Mouse (Mus musculus) hindbrain, embryonic 11.5 days (tissue): Measurements from ENCODE around the gene Ap5s1. TPM values are rescaled to one million over a fixed set of nuclear protein-coding genes. Genes with fewer than 3 reads are reported as not detected.

Experiments
- ATAC-seq: fragments of 200-750 bp; cut with Nextera tagmentation; 2 replicates; pipeline ENCODE4 v1.8.0; 2017; ENCODE audit warnings: mild to moderate bottlenecking, moderate TSS enrichment, moderate library complexity; ENCODE audit not compliant: low FRiP score
- DNase-seq: peaks from one replicate; pipeline ENCODE4 v3.0.0-alpha.2; 2015; ENCODE audit warnings: low spot score
- H3K27ac ChIP-seq: fragments of 300-500 bp; sonication (generic); 2 replicates; pipeline ENCODE4 v1.5.1; 2014; ENCODE audit warnings: mild to moderate bottlenecking, low read depth, low read length
- H3K27me3 ChIP-seq: fragments of 300-500 bp; sonication (generic); 2 replicates; pipeline ENCODE4 v1.6.1; 2014; ENCODE audit warnings: mild to moderate bottlenecking, low read length, moderate library complexity, mixed read lengths; ENCODE audit not compliant: control insufficient read depth, insufficient read depth
- H3K36me3 ChIP-seq: fragments of 300-500 bp; sonication (generic); 2 replicates; pipeline ENCODE4 v1.6.1; 2014; ENCODE audit warnings: mild to moderate bottlenecking, low read length, moderate library complexity, mixed read lengths; ENCODE audit not compliant: control insufficient read depth, insufficient read depth
- H3K4me1 ChIP-seq: fragments of 300-500 bp; sonication (generic); replicated peaks from 2 replicates; pipeline ENCODE4 v1.6.1; 2014; ENCODE audit warnings: low read length, mixed read lengths; ENCODE audit not compliant: control insufficient read depth, insufficient read depth
- H3K4me2 ChIP-seq: fragments of 300-500 bp; sonication (generic); replicated peaks from 2 replicates; pipeline ENCODE4 v1.6.1; 2014; ENCODE audit warnings: mild to moderate bottlenecking, low read depth, low read length
- H3K4me3 ChIP-seq: fragments of 300-500 bp; sonication (generic); 2 replicates; pipeline ENCODE4 v1.5.1; 2014; ENCODE audit warnings: low read depth, low read length
- H3K9ac ChIP-seq: fragments of 300-500 bp; sonication (generic); 2 replicates; pipeline ENCODE4 v1.6.1; 2014; ENCODE audit warnings: low read depth, low read length
- H3K9me3 ChIP-seq: fragments of 300-500 bp; sonication (generic); 2 replicates; pipeline ENCODE4 v1.6.1; 2016; ENCODE audit warnings: low read length; ENCODE audit not compliant: control insufficient read depth
- WGBS: fragments of 180-500 bp; shearing (Covaris S2); extraction: QIAGEN DNeasy Blood & Tissue Kit; methylation state at CpG from one replicate; pipeline ENCODE4 v1.1.7; 2014; 5-methylcytosine and 5-hydroxymethylcytosine counted together
- polyA plus RNA-seq: library from polyadenylated mRNA; unstranded; fragments of >200 nt; fragmentation: Nextera tagmentation; extraction: Ambion mirVana; gene quantifications from 2 replicates; pipeline ENCODE4 v1.2.1, GENCODE M21; 2014

The Ap5s1 gene
- polyA plus RNA-seq, 1 experiment from 2014 or later: 23.9 TPM

DNA sequence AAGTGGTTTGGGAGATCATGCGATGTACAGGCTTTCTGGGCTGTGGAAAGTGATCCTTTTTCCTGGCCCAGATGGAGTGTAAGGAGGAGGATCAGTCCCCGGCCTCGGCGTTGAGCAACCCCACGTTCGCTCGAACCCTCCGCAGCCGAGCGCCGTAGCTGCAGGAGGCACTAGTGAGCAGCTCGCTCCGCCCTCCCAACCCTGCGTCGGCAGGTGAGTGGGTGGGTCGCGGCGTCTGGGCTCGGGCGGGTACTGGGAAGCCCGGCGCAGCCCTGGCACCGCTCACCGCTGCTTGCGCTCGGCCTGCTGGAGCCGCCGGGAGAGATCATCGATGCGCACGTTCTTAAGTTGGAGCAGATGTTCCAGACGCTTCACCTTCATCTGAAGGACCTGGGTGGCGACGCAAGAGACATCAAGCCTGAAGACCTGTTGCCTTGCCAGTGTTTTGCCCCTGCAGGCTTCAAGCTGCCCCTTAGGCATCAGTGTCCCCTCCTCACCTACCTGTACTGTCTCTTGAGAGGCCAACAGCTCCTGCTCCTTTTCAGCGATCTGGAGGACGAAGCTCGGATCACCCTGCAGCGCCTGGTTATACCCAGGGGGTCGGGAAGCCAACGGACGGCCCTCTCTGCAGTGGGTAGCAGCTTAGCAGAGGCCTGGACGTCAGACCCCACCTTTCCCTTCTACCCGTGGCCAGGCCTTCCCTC lies 35.3 kb upstream of the Ap5s1 start:
- H3K9ac ChIP-seq: no peak overlapping the region
- 2% methylated on average over 43 of the region's 43 CpGs for WGBS
- 0 out of 2 replicates have a peak overlapping the region, but pooled peaks have one; percentile 4 for H3K4me2 ChIP-seq
- H3K27me3 ChIP-seq: peaks cover 32% of the 10 kb centered on the region
- peak; percentile 36 for DNase-seq
- H3K27ac ChIP-seq: no peak overlapping the region
- no peaks in the 10 kb centered on the region for H3K9me3 ChIP-seq
- no peak for ATAC-seq
- H3K4me1 ChIP-seq: peaks cover 4% of the 10 kb centered on the region; the same call in 1 of the 2 replicates
- H3K36me3 ChIP-seq: no peaks in the 10 kb centered on the region
- peak overlapping the region; percentile 15; the same call in 1 of the 2 replicates for H3K4me3 ChIP-seq

DNA sequence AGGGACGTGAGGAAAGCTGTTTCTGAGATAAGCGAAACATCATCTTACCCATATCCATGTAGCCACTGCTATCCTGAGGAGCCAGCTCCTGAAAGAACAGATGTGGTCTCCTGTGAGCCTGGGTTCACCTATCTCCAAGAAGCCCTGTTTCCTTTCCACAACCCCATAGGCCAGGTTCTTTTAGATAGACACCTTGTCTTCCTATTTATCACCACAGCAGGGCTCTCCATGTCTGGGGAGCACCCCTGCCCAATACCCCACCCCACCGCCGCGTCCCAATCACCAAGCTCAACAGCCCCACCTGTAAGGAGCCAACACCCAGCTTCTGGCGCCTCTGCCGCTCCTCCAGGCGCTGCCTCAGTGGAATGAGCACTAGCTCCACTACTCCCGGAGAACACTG lies 34.6 kb upstream of the Ap5s1 start:
- H3K9me3 ChIP-seq: no peaks in the 10 kb centered on the region
- peaks cover 5% of the 10 kb centered on the region; the same call in 1 of the 2 replicates for H3K4me1 ChIP-seq
- WGBS: 36% methylated on average over 9 of the region's 9 CpGs
- no peak overlapping the region for H3K9ac ChIP-seq
- DNase-seq: no peak
- no peak for ATAC-seq
- H3K4me2 ChIP-seq: no peak overlapping the region
- no peak overlapping the region for H3K27ac ChIP-seq
- H3K27me3 ChIP-seq: peaks cover 32% of the 10 kb centered on the region
- H3K36me3 ChIP-seq: no peaks in the 10 kb centered on the region
- H3K4me3 ChIP-seq: no peak overlapping the region

DNA sequence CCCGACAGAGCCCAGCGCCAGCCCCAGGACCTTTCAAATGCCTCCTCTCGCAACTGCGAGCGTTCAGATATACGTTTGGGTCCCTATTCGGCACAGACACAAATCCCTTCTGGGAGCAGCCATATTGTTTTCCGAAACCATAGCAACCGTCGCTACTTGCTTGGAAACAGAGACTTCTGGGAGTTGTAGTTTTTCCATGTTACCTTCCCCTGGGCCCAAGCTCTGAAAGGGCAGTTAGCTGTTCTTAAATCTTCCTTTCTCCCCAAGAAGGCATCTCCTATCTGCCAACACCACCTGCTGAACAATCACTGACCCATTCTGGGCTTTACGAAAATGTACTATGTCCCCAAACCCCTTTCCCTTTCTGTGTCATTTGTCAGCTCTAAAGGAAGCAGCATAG lies 32.2 kb upstream of the Ap5s1 start:
- peak overlapping the region; percentile 36 for H3K4me3 ChIP-seq
- H3K9me3 ChIP-seq: no peaks in the 10 kb centered on the region
- peaks cover 19% of the 10 kb centered on the region for H3K4me1 ChIP-seq
- peak; percentile 89 for DNase-seq
- ATAC-seq: peak; percentile 61; the same call in 1 of the 2 replicates
- peaks cover 32% of the 10 kb centered on the region for H3K27me3 ChIP-seq
- H3K4me2 ChIP-seq: peak overlapping the region; percentile 65
- H3K27ac ChIP-seq: no peak overlapping the region
- no peaks in the 10 kb centered on the region for H3K36me3 ChIP-seq
- H3K9ac ChIP-seq: no peak overlapping the region
- 3% methylated on average over 11 of the region's 11 CpGs for WGBS

DNA sequence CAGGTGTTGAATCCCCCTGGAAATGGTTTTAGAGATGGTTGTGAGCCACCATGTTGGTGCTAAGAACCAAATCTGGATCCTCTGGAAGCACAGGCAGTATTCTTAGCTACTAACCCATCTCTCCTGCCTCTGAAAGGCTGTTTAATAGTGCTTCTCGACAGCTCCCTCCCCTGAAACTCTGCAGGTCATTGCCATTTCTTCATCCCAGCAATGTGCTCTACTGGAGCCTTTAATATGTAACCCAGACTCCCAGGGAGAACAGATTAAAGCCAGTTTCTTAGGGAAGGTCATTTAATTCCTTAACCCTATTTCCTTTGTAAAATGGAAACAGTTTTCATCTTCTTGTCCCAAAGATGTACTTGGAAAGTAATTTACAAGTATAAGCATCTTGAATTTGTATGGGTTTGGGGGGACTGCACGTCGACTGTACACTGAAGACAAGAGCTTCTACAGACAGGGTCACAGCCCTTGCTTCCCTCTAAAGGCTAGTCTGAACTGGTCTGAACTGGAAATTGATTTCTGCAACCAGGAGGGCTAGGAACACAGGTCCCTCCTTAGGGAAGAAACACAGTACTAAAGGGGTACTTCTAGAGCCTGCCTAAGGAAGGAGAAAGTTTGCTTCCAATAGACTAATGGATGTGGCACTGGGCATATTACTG lies 31.5 kb upstream of the Ap5s1 start:
- H3K4me3 ChIP-seq: no peak overlapping the region
- no peak for ATAC-seq
- no peaks in the 10 kb centered on the region for H3K36me3 ChIP-seq
- H3K27me3 ChIP-seq: peaks cover 31% of the 10 kb centered on the region
- DNase-seq: no peak
- H3K4me1 ChIP-seq: peaks cover 19% of the 10 kb centered on the region
- WGBS: 71% methylated on average over 3 of the region's 3 CpGs
- H3K9ac ChIP-seq: no peak overlapping the region
- no peak overlapping the region for H3K4me2 ChIP-seq
- no peak overlapping the region for H3K27ac ChIP-seq
- no peaks in the 10 kb centered on the region for H3K9me3 ChIP-seq

GRCm38 (mm10) chr2:131175945-131176309 lies 31.0 kb upstream of the Ap5s1 start:
- peaks cover 25% of the 10 kb centered on the region for H3K27me3 ChIP-seq
- no peak overlapping the region for H3K4me3 ChIP-seq
- H3K9me3 ChIP-seq: no peaks in the 10 kb centered on the region
- H3K36me3 ChIP-seq: no peaks in the 10 kb centered on the region
- no peak overlapping the region for H3K27ac ChIP-seq
- WGBS: 91% methylated on average over 1 of the region's 1 CpGs
- H3K9ac ChIP-seq: no peak overlapping the region
- ATAC-seq (no peak), DNase-seq (no peak)
- peaks cover 19% of the 10 kb centered on the region for H3K4me1 ChIP-seq
- no peak overlapping the region for H3K4me2 ChIP-seq

- no peaks in the 10 kb centered on the region for H3K9me3 ChIP-seq
- no peak overlapping the region for H3K4me2 ChIP-seq
- ATAC-seq (no peak), DNase-seq (no peak)
- no peaks in the 10 kb centered on the region for H3K36me3 ChIP-seq
- WGBS: 66% methylated on average over 5 of the region's 5 CpGs
- H3K27me3 ChIP-seq: peaks cover 20% of the 10 kb centered on the region
- no peak overlapping the region for H3K9ac ChIP-seq
- peaks cover 19% of the 10 kb centered on the region for H3K4me1 ChIP-seq
- H3K4me3 ChIP-seq: no peak overlapping the region
- no peak overlapping the region for H3K27ac ChIP-seq
Observed at GRCm38 (mm10) chr2:131176491-131176890, 30.4 kb upstream of the Ap5s1 start.

DNA sequence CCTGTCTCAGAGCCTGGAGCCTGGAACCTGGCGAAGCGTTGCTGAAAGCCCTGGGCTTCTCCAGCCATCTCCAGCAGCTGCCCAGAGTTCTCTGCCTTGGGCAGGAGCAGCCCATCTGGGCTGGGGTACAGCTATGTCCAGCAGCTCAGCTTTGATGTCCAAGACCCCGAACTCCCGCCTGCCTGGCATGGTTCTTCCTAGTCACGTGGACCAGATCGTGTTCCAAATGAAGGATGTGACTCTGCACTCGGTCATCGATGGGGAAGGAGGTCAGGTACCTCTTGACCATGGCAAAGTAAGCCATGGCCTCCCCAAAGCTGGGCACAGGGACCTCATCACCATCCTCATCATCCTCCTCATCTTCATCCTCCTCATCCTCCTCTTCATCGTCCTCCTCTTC lies 28.9 kb upstream of the Ap5s1 start:
- ATAC-seq (no peak), DNase-seq (no peak)
- Histone ChIP-seq H3K9me3 (no peaks in the 10 kb centered on the region), H3K36me3 (no peaks in the 10 kb centered on the region), H3K4me2 (peak overlapping the region; percentile 97), H3K4me1 (peaks cover 16% of the 10 kb centered on the region), H3K4me3 (peak overlapping the region; percentile 84), H3K27ac (no peak overlapping the region), H3K9ac (peak overlapping the region; percentile 28; the same call in 1 of the 2 replicates), H3K27me3 (peaks cover 5% of the 10 kb centered on the region; the same call in 1 of the 2 replicates)
- WGBS: 86% methylated on average over 9 of the region's 9 CpGs

- no peak overlapping the region for H3K27ac ChIP-seq
- DNase-seq: no peak
- ATAC-seq: no peak
- H3K9ac ChIP-seq: peak overlapping the region; percentile 95
- no peaks in the 10 kb centered on the region for H3K27me3 ChIP-seq
- peak overlapping the region; percentile 84 for H3K4me3 ChIP-seq
- peak overlapping the region; percentile 97 for H3K4me2 ChIP-seq
- no peaks in the 10 kb centered on the region for H3K36me3 ChIP-seq
- H3K4me1 ChIP-seq: peaks cover 16% of the 10 kb centered on the region
- H3K9me3 ChIP-seq: no peaks in the 10 kb centered on the region
- 29% methylated on average over 26 of the region's 26 CpGs for WGBS
Observed at GRCm38 (mm10) chr2:131178828-131179245, 28.0 kb upstream of the Ap5s1 start.
